Mouse (Mus musculus) spleen, adult 12 weeks (tissue): ENCODE results near the gene Mamdc4.

Source experiments
- DNase-seq: peaks from one replicate; pipeline ENCODE4 v3.0.0; 2022; ENCODE audit warnings: low spot score

Gene Mamdc4

GRCm38 (mm10) chr2:25582466-25583119 lies 7.9 kb upstream of the Mamdc4 start:
- no peak for DNase-seq

DNA sequence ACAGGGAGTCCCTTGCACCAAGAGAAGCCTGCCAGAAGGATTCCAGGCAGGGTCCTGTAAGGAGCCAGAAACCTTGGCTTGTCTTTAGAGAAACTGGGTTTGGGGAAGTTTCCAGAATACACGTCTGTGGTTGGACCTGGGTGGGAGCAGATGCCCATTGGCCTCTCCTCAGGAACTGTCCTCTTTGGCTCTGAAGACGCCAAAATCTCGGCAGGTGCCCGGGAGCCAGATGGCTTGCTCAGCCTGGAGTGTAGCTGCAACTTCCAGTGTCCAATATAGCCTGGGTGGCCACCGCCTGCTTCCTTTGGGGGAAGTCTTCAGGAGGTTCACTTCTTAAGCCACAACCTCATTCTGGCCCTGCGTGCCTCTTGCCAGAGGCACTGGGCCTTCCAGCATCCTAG lies 7.3 kb upstream of the Mamdc4 start:
- no peak for DNase-seq

- DNase-seq = peak; percentile 48
These were observed 6.7 kb upstream of the Mamdc4 start, which contains the start of gene Ajm1 for GRCm38 (mm10) chr2:25581294-25581864. Gene Ajm1, minus strand, starts transcription at chr2:25581757.

GRCm38 (mm10) chr2:25580621-25581101 lies 6.0 kb upstream of the Mamdc4 start:
- DNase-seq = no peak

- DNase-seq = peak; percentile 35
These were observed 5.3 kb upstream of the Mamdc4 start for GRCm38 (mm10) chr2:25579737-25580460.

- DNase-seq = no peak
These were observed 4.4 kb upstream of the Mamdc4 start for GRCm38 (mm10) chr2:25578796-25579736.

- DNase-seq = no peak
These were observed 3.5 kb upstream of the Mamdc4 start for GRCm38 (mm10) chr2:25577951-25578795.

GRCm38 (mm10) chr2:25576965-25577891 lies 2.6 kb upstream of the Mamdc4 start:
- no peak for DNase-seq

GRCm38 (mm10) chr2:25576028-25576850 lies 1.6 kb upstream of the Mamdc4 start:
- DNase-seq = no peak

GRCm38 (mm10) chr2:25575432-25576027 lies 885 bp upstream of the Mamdc4 start:
- no peak for DNase-seq

- no peak for DNase-seq
These were observed 509 bp downstream of the Mamdc4 start for GRCm38 (mm10) chr2:25574136-25574535.

GRCm38 (mm10) chr2:25573068-25573467 lies 1.6 kb downstream of the Mamdc4 start:
- DNase-seq = no peak

DNA sequence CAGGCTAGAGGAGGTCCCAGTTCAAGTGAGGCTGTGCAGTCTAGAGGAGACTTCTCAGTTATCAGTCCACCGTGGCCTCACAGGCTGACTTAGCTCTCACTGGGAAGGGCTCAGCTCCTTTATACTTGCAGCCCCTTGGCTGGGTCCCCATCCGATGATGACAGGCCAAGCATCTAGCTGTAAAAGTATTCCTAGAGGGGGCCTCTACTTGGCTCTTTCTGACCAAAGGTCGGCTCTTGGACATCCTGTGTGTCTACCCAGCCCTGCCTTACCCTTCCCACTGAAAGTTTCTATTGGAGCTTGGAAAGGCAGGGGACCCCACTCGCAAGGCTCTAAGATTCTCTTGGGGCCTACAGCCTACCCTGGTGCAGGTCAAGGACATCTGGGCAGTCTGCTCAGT lies 3.4 kb downstream of the Mamdc4 start:
- DNase-seq = no peak

- DNase-seq = no peak
These were observed 5.3 kb downstream of the Mamdc4 start for GRCm38 (mm10) chr2:25569323-25569722.

DNA sequence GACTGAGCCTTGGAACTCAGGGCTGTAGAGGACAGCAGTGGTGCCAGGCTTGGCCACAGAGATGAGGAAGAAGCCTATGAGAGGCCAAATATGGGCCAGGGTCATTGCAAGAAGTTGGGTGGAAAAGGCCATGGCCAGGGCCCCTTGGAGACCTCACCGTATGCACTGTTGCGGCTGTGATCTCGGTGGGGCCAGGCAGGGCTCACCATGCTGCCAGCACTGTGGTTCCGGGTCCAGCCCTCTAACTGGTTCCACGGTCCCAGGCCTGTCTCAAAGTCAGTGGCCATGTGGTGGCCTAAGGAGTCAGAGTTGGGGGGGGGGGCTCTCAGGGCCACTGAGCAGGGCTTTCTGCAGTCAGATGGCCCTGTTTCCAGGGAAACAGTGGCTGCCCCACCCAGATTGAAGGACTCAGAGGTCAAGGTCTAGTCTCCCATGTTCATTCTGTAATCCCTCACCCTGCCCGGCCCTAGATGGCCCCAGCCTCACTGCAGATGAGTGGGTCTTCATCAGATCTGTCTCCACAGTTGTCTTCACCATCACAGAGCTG lies 6.1 kb downstream of the Mamdc4 start:
- no peak for DNase-seq

GRCm38 (mm10) chr2:25566558-25566957 lies 8.1 kb downstream of the Mamdc4 start:
- DNase-seq = no peak

GRCm38 (mm10) chr2:25565741-25566140 lies 8.9 kb downstream of the Mamdc4 start:
- no peak for DNase-seq

GRCm38 (mm10) chr2:25561946-25562345 lies 12.7 kb downstream of the Mamdc4 start:
- no peak for DNase-seq
